Mouse (Mus musculus) midbrain, embryonic 15.5 days (tissue): ENCODE data around the gene Rnf169. TPM values are rescaled to one million over a fixed set of nuclear protein-coding genes. Genes with fewer than 3 reads are reported as not detected.
"Not testable (repeated sequence)": the region's sequence is repeated elsewhere in the genome, so short reads cannot be mapped to it uniquely, and the experiment has no call there.

Experiments
- ATAC-seq: fragments of 200-750 bp; cut with Nextera tagmentation; replicated peaks from 2 replicates; pipeline ENCODE4 v1.8.0; 2017; ENCODE audit warnings: moderate TSS enrichment
- H3K27ac ChIP-seq: fragments of 300-500 bp; sonication (generic); 2 replicates; pipeline ENCODE4 v1.5.1; 2015; ENCODE audit warnings: mild to moderate bottlenecking, inconsistent platforms
- H3K27me3 ChIP-seq: fragments of 300-500 bp; sonication (generic); replicated peaks from 2 replicates; pipeline ENCODE4 v1.6.1; 2015; ENCODE audit warnings: inconsistent platforms
- H3K36me3 ChIP-seq: fragments of 300-500 bp; sonication (generic); replicated peaks from 2 replicates; pipeline ENCODE4 v1.6.1; 2015; ENCODE audit warnings: inconsistent platforms
- H3K4me1 ChIP-seq: fragments of 300-500 bp; sonication (generic); 2 replicates; pipeline ENCODE4 v1.6.1; 2015; ENCODE audit warnings: inconsistent platforms
- H3K4me2 ChIP-seq: fragments of 300-500 bp; sonication (generic); 2 replicates; pipeline ENCODE4 v1.6.1; 2015; ENCODE audit warnings: inconsistent platforms, mild to moderate bottlenecking, moderate library complexity
- H3K4me3 ChIP-seq: fragments of 300-500 bp; sonication (generic); 2 replicates; pipeline ENCODE4 v1.5.1; 2015; ENCODE audit warnings: mild to moderate bottlenecking, inconsistent platforms
- H3K9ac ChIP-seq: fragments of 300-500 bp; sonication (generic); 2 replicates; pipeline ENCODE4 v1.6.1; 2015; ENCODE audit warnings: mild to moderate bottlenecking, inconsistent platforms
- H3K9me3 ChIP-seq: fragments of 300-500 bp; sonication (generic); 2 replicates; pipeline ENCODE4 v1.6.1; 2016; ENCODE audit warnings: inconsistent platforms
- WGBS: fragments of 180-500 bp; shearing (Covaris S2); methylation state at CpG from one replicate; pipeline ENCODE4 v1.1.7; 2015; ENCODE audit warnings: mixed read lengths; 5-methylcytosine and 5-hydroxymethylcytosine counted together
- polyA plus RNA-seq: library from polyadenylated mRNA; unstranded; fragments of >200 nt; fragmentation: Nextera tagmentation; extraction: Ambion mirVana; gene quantifications from 2 replicates; pipeline ENCODE4 v1.2.1, GENCODE M21; 2015

Gene Rnf169
- polyA plus RNA-seq, 1 experiment from 2014 or later, result 5.7 TPM

DNA sequence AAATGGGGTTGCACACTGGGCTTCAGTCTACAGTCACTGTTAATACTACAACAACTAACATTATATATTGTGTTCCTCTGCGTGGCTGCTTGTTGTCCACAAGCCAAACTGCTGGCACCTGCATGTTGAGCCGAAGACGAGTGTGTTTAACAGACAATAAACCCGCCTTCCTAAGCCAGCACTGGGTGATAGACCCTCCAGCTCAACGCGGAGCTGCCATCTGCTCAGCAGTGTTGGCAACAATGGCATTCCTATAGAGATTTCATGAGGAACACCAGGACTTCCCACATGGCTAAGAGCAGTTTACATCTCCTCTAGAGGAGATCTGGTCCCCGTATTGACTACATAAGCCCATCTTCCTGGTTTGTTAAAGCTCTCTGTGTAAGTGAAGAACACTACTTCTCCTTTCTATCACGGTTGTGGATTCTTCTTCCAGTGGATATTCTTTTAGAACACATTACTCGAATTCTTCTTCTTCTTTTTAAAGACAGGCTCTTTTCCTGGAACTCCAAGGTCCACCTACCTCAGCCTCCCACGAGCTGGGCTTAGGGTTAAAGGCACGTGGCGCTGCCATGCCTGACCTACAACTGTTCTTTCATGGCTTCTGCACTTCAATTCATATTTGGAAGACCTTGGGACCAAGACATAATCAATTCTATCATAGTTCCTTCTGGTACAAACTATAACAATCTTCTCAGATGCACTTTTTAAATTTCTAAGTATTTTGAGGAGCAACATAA lies 22.9 kb downstream of the Rnf169 start:
- Histone ChIP-seq H3K27ac (no peak overlapping the region), H3K4me2 (no peak overlapping the region), H3K36me3 (no peaks in the 10 kb centered on the region), H3K9me3 (no peaks in the 10 kb centered on the region), H3K4me3 (no peak overlapping the region), H3K4me1 (peaks cover 3% of the 10 kb centered on the region; the same call in 1 of the 2 replicates), H3K9ac (no peak overlapping the region), H3K27me3 (no peaks in the 10 kb centered on the region)
- ATAC-seq, result no peak
- 80% methylated on average over 12 of the region's 12 CpGs for WGBS

DNA sequence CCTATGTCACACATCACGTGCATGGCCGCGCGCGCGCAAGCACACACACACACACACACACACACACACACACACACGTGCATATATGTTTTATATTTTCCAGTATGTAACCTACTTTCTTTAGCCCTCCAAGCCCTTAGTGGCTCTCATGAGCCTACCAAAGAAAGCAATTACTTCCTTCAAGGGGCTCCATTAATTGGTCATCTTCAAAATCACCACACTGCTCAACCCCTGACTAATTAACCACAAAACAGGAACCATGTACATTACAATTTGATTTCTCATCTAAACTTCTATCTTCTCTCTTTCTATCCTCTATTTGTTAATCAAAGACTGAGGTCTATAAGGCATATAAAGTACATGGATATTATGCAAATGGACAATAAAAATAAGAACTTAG lies 24.2 kb downstream of the Rnf169 start:
- ATAC-seq, result no peak
- Histone ChIP-seq H3K9me3 (no peaks in the 10 kb centered on the region), H3K4me1 (peaks cover 2% of the 10 kb centered on the region; the same call in 1 of the 2 replicates), H3K4me3 (no peak overlapping the region), H3K27ac (no peak overlapping the region), H3K4me2 (no peak overlapping the region), H3K27me3 (no peaks in the 10 kb centered on the region), H3K36me3 (no peaks in the 10 kb centered on the region), H3K9ac (no peak overlapping the region)
- 98% methylated on average over 7 of the region's 7 CpGs for WGBS

DNA sequence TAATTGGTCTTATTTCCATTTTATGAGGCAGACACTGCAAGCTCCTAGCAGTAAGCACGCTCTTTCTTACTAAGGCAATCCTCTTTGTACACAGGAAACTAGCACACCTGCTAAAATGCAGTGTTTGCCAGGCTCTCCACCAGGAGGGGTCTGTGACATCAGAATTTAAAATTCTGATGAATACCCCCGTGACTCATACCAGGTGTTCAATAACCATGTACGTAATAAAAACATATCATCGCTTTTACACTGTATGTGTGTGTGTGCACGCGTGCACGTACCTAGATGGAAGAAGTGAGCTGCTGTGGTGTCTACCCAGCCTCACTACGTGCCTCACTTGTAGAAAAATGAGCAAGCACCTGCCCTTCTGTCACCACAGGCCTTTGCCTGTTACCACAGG lies 26.0 kb downstream of the Rnf169 start:
- ATAC-seq, result no peak
- H3K9me3 ChIP-seq, result no peaks in the 10 kb centered on the region
- H3K27me3 ChIP-seq, result no peaks in the 10 kb centered on the region
- no peak overlapping the region for H3K4me2 ChIP-seq
- H3K9ac ChIP-seq, result no peak overlapping the region
- H3K4me3 ChIP-seq, result no peak overlapping the region
- no peaks in the 10 kb centered on the region for H3K4me1 ChIP-seq
- H3K36me3 ChIP-seq, result no peaks in the 10 kb centered on the region
- H3K27ac ChIP-seq, result no peak overlapping the region
- WGBS, result 95% methylated on average over 8 of the region's 8 CpGs

DNA sequence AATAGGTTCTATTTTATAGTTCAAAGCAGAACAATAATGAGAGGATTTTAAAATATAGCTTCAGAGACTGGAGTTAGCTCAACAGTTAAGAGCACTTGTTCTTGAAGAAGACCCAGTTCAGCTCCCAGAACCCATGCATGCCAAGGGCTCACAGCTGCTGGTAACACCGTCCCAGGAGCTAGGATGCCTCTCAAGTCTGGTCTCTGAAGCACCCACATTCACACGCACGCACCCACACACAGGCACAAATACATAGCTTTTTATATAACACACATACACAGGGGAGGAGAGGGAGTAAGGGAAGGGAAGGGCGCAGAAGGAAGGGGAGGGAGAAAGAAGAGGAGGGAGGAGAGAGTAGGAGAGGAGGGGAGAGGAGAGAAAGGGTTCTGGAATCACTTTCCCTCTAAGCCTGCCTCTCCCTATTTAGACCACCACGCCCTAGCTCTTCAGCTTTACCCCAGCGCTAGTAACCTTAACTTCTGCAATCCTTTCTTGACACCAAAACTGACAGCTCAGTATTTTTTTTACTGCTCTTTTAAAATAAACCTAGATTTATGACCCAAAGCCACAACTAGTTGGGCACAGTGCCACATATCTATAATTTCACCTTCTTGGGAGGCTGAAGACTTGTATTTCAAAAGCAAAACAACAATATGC lies 26.7 kb downstream of the Rnf169 start:
- ATAC-seq, result no peak
- Histone ChIP-seq H3K27ac (no peak overlapping the region), H3K4me2 (no peak overlapping the region), H3K4me3 (no peak overlapping the region), H3K9ac (no peak overlapping the region), H3K36me3 (no peaks in the 10 kb centered on the region), H3K9me3 (no peaks in the 10 kb centered on the region), H3K27me3 (no peaks in the 10 kb centered on the region), H3K4me1 (no peaks in the 10 kb centered on the region)
- 92% methylated on average over 6 of the region's 6 CpGs for WGBS

- no peak; the same call in 1 of the 2 replicates for ATAC-seq
- peaks cover 10% of the 10 kb centered on the region; the same call in 1 of the 2 replicates for H3K36me3 ChIP-seq
- WGBS, result 79% methylated on average over 9 of the region's 9 CpGs
Observed at GRCm38 (mm10) chr7:99947329-99947728, 32.9 kb downstream of the Rnf169 start.

GRCm38 (mm10) chr7:99946356-99946755 lies 33.9 kb downstream of the Rnf169 start:
- Histone ChIP-seq H3K4me1 (no peaks in the 10 kb centered on the region), H3K36me3 (peaks cover 10% of the 10 kb centered on the region; the same call in 1 of the 2 replicates), H3K27ac (no peak overlapping the region), H3K4me3 (no peak overlapping the region), H3K9me3 (no peaks in the 10 kb centered on the region), H3K9ac (no peak overlapping the region), H3K4me2 (no peak overlapping the region), H3K27me3 (no peaks in the 10 kb centered on the region)
- no peak for ATAC-seq
- WGBS, result 95% methylated on average over 4 of the region's 4 CpGs

More at GRCm38 (mm10) chr7:99947329-99947728, 32.9 kb downstream of the Rnf169 start:
- Histone ChIP-seq H3K4me1 (no peaks in the 10 kb centered on the region), H3K9me3 (no peaks in the 10 kb centered on the region), H3K4me2 (no peak overlapping the region), H3K4me3 (no peak overlapping the region), H3K27me3 (no peaks in the 10 kb centered on the region), H3K27ac (no peak overlapping the region), H3K9ac (no peak overlapping the region)

DNA sequence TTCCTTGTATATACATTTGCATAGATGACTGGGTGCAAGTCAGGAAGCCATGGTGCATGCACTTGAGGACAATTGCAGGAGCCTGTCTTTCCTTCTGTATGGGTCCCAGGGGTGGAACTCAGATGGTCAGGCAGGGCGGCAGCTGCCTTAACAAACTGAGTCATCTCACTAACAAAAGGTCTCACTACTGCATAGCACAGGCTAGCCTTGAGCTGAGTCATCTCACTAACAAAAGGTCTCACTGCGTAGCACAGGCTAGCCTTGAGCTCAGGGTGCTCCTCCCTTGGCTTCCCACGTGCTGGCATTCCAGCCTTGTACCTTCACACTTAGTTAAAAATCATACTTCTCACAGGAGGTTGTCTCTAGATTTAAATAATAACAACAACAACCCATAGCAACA lies 34.3 kb downstream of the Rnf169 start:
- H3K4me3 ChIP-seq, result no peak overlapping the region
- WGBS, result 98% methylated on average over 3 of the region's 3 CpGs
- H3K36me3 ChIP-seq, result peaks cover 10% of the 10 kb centered on the region; the same call in 1 of the 2 replicates

GRCm38 (mm10) chr7:99945012-99945411 lies 35.2 kb downstream of the Rnf169 start:
- not testable (repeated sequence) for H3K9ac ChIP-seq, H3K4me2 ChIP-seq

More for the DNA sequence above, 34.3 kb downstream of the Rnf169 start:
- Histone ChIP-seq H3K9me3 (no peaks in the 10 kb centered on the region), H3K9ac (no peak overlapping the region), H3K27ac (no peak overlapping the region), H3K4me2 (no peak overlapping the region), H3K4me1 (no peaks in the 10 kb centered on the region), H3K27me3 (no peaks in the 10 kb centered on the region)
- no peak for ATAC-seq

GRCm38 (mm10) chr7:99944520-99944919 lies 35.7 kb downstream of the Rnf169 start:
- WGBS, result 97% methylated on average over 3 of the region's 3 CpGs
- ATAC-seq, result no peak
- Histone ChIP-seq H3K9me3 (no peaks in the 10 kb centered on the region), H3K27ac (no peak overlapping the region), H3K4me1 (no peaks in the 10 kb centered on the region), H3K27me3 (no peaks in the 10 kb centered on the region), H3K36me3 (peaks cover 13% of the 10 kb centered on the region; the same call in 1 of the 2 replicates), H3K4me2 (no peak overlapping the region), H3K4me3 (no peak overlapping the region), H3K9ac (no peak overlapping the region)

More at GRCm38 (mm10) chr7:99945012-99945411, 35.2 kb downstream of the Rnf169 start:
- not testable (repeated sequence) for H3K9me3 ChIP-seq, H3K4me1 ChIP-seq, H3K27me3 ChIP-seq, H3K4me3 ChIP-seq, ATAC-seq, H3K27ac ChIP-seq
- peaks cover 13% of the 10 kb centered on the region; the same call in 1 of the 2 replicates for H3K36me3 ChIP-seq
- 95% methylated on average over 22 of the region's 22 CpGs for WGBS

GRCm38 (mm10) chr7:99940669-99941068 lies 39.6 kb downstream of the Rnf169 start:
- 100% methylated on average over 1 of the region's 1 CpGs for WGBS

GRCm38 (mm10) chr7:99935758-99936157 lies 44.5 kb downstream of the Rnf169 start:
- 89% methylated on average over 1 of the region's 1 CpGs for WGBS
- no peaks in the 10 kb centered on the region for H3K27me3 ChIP-seq
- H3K27ac ChIP-seq, result no peak overlapping the region
- H3K4me1 ChIP-seq, result no peaks in the 10 kb centered on the region
- no peak overlapping the region for H3K4me3 ChIP-seq
- ATAC-seq, result no peak
- peaks cover 7% of the 10 kb centered on the region; the same call in 1 of the 2 replicates for H3K36me3 ChIP-seq
- H3K9ac ChIP-seq, result no peak overlapping the region
- H3K4me2 ChIP-seq, result no peak overlapping the region
- H3K9me3 ChIP-seq, result no peaks in the 10 kb centered on the region

More at GRCm38 (mm10) chr7:99940669-99941068, 39.6 kb downstream of the Rnf169 start:
- Histone ChIP-seq H3K36me3 (peaks cover 13% of the 10 kb centered on the region; the same call in 1 of the 2 replicates), H3K9me3 (no peaks in the 10 kb centered on the region), H3K9ac (no peak overlapping the region), H3K27ac (no peak overlapping the region), H3K4me3 (no peak overlapping the region), H3K4me2 (no peak overlapping the region), H3K27me3 (no peaks in the 10 kb centered on the region), H3K4me1 (no peaks in the 10 kb centered on the region)
- ATAC-seq, result no peak

GRCm38 (mm10) chr7:99926916-99927714 lies 53.1 kb downstream of the Rnf169 start:
- Histone ChIP-seq H3K36me3 (peaks cover 24% of the 10 kb centered on the region; the same call in 1 of the 2 replicates), H3K27me3 (no peaks in the 10 kb centered on the region), H3K9me3 (no peaks in the 10 kb centered on the region), H3K4me3 (no peak overlapping the region), H3K9ac (no peak overlapping the region), H3K4me2 (no peak overlapping the region), H3K27ac (no peak overlapping the region), H3K4me1 (no peaks in the 10 kb centered on the region)
- no peak for ATAC-seq
- 76% methylated on average over 10 of the region's 10 CpGs for WGBS
